Mouse (Mus musculus) hindbrain, embryonic 14.5 days (tissue): ENCODE results near the gene Zfp689. TPM values are rescaled to one million over a fixed set of nuclear protein-coding genes. Genes with fewer than 3 reads are reported as not detected.

ENCODE experiments used
- ATAC-seq: fragments of 200-750 bp; cut with Nextera tagmentation; 2 replicates; pipeline ENCODE4 v1.8.0; 2017; ENCODE audit warnings: moderate number of reproducible peaks, mild to moderate bottlenecking, moderate TSS enrichment, moderate library complexity; ENCODE audit not compliant: low FRiP score
- DNase-seq: peaks from one replicate; pipeline ENCODE4 v3.0.0-alpha.2; 2015; ENCODE audit warnings: low spot score
- H3K27ac ChIP-seq: fragments of 300-500 bp; sonication (generic); 2 replicates; pipeline ENCODE4 v1.5.1; 2014; ENCODE audit warnings: mild to moderate bottlenecking, moderate library complexity
- H3K27me3 ChIP-seq: fragments of 300-500 bp; sonication (generic); 2 replicates; pipeline ENCODE4 v1.6.1; 2014; ENCODE audit warnings: mild to moderate bottlenecking, low read length, mixed read lengths; ENCODE audit not compliant: control insufficient read depth, insufficient read depth
- H3K36me3 ChIP-seq: fragments of 300-500 bp; sonication (generic); replicated peaks from 2 replicates; pipeline ENCODE4 v1.6.1; 2014; ENCODE audit not compliant: control insufficient read depth, insufficient read depth
- H3K4me1 ChIP-seq: fragments of 300-500 bp; sonication (generic); replicated peaks from 2 replicates; pipeline ENCODE4 v1.6.1; 2014; ENCODE audit warnings: antibody characterized with exemption, low read length, mixed read lengths; ENCODE audit not compliant: control insufficient read depth, insufficient read depth
- H3K4me2 ChIP-seq: fragments of 300-500 bp; sonication (generic); replicated peaks from 2 replicates; pipeline ENCODE4 v1.6.1; 2014; ENCODE audit warnings: mild to moderate bottlenecking, moderate library complexity
- H3K4me3 ChIP-seq: fragments of 300-500 bp; sonication (generic); replicated peaks from 2 replicates; pipeline ENCODE4 v1.5.1; 2014; ENCODE audit warnings: mild to moderate bottlenecking, low read length
- H3K9ac ChIP-seq: fragments of 300-500 bp; sonication (generic); 2 replicates; pipeline ENCODE4 v1.6.1; 2014
- H3K9me3 ChIP-seq: fragments of 300-500 bp; sonication (generic); 2 replicates; pipeline ENCODE4 v1.6.1; 2016; ENCODE audit warnings: low read length; ENCODE audit not compliant: control insufficient read depth
- WGBS: fragments of 180-500 bp; shearing (Covaris S2); extraction: QIAGEN DNeasy Blood & Tissue Kit; methylation state at CpG from one replicate; pipeline ENCODE4 v1.1.7; 2014; 5-methylcytosine and 5-hydroxymethylcytosine counted together
- microRNA-seq: library from miRNA; unstranded; fragments of <30 nt; microRNA quantifications from one replicate; pipeline ENCODE4, GENCODE M21; 2016
- polyA plus RNA-seq: library from polyadenylated mRNA; unstranded; fragments of >200 nt; fragmentation: Nextera tagmentation; extraction: Ambion mirVana; gene quantifications from 2 replicates; pipeline ENCODE4 v1.2.1, GENCODE M21; 2014

Zfp689 gene
- polyA plus RNA-seq, 1 experiment from 2014 or later = 12.9 TPM

DNA sequence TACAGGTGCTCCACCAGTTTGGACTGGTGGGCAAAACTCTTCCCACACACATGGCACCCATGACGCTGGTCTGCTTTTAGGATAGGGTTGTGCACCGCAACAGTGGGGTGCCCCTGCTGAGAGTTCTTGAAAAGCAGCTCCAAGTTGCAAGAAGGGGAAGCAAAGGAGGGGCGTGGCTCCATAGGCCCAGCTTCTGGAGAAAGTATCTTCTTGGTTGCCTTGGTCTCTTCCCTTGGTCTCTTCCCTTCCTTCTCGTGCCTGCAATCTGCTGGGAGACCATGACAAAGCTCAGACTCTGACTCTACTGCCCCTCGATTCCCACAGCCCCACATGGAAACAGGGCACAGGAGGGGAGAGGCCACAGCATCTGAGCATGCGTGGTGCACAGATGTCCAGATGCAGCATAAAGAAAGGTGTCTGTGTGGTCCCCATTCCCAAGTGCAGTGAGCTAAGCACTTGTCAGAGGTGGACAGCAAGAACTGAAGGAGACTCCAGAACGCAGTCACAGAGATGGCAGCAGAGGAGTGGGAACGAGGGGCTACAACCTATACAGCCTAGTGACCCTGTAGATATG is 56.6 kb downstream of the Zfp689 start:
- no peak for DNase-seq
- peaks cover 14% of the 10 kb centered on the region for H3K4me1 ChIP-seq
- H3K4me2 ChIP-seq = peak overlapping the region; percentile 60
- no peaks in the 10 kb centered on the region for H3K27me3 ChIP-seq
- 86% methylated on average over 8 of the region's 8 CpGs for WGBS
- H3K27ac ChIP-seq = 0 out of 2 replicates have a peak overlapping the region, but pooled peaks have one; percentile 92
- H3K4me3 ChIP-seq = peak overlapping the region; percentile 75
- no peaks in the 10 kb centered on the region for H3K9me3 ChIP-seq
- no peak for ATAC-seq
- H3K9ac ChIP-seq = peak overlapping the region; percentile 94
- H3K36me3 ChIP-seq = no peaks in the 10 kb centered on the region; the same call in 1 of the 2 replicates

Small RNAs within 50 kb of the gene (microRNA-seq; reads per million reads assigned to microRNA genes)
- gene Gm47278 (not detected), gene Mir7060 (0.81 reads per million)

Other genes starting within 250 kb of the Zfp689 start
- 24.6 and 33.0 TPM in 2 replicates for gene Tbc1d10b, start 240.7 kb downstream of the Zfp689 start, polyA plus RNA-seq
- gene Mylpf, start 240.3 kb downstream of the Zfp689 start, polyA plus RNA-seq = 2.2 and 2.8 TPM in 2 replicates
- 25.0 TPM in 2 replicates for gene Zfp553, start 216.1 kb downstream of the Zfp689 start, polyA plus RNA-seq
- gene Sept1, start 216.0 kb downstream of the Zfp689 start, polyA plus RNA-seq = 8.3 and 9.2 TPM in 2 replicates
- 63.4 and 63.5 TPM in 2 replicates for gene Zfp771, start 204.9 kb downstream of the Zfp689 start, polyA plus RNA-seq
- 119 and 126 TPM in 2 replicates for gene Dctpp1, start 188.4 kb downstream of the Zfp689 start, polyA plus RNA-seq
- gene Sephs2, start 175.1 kb downstream of the Zfp689 start, polyA plus RNA-seq = 76.3 and 80.6 TPM in 2 replicates
- 0.12 and 0.46 TPM in 2 replicates for gene Itgal, start 152.9 kb downstream of the Zfp689 start, polyA plus RNA-seq
- 4.8 and 6.1 TPM in 2 replicates for gene Zfp768, start 103.6 kb downstream of the Zfp689 start, polyA plus RNA-seq
- 8.2 and 8.5 TPM in 2 replicates for gene Zfp747, start 73.1 kb downstream of the Zfp689 start, polyA plus RNA-seq
- gene 9130019O22Rik, start 62.0 kb downstream of the Zfp689 start, polyA plus RNA-seq = 4.5 and 5.7 TPM in 2 replicates
- gene E430018J23Rik, start 55.5 kb downstream of the Zfp689 start, polyA plus RNA-seq = 6.1 and 6.4 TPM in 2 replicates
- gene Zfp764, start 42.3 kb downstream of the Zfp689 start, polyA plus RNA-seq = 4.2 and 5.3 TPM in 2 replicates
- 25.6 and 31.6 TPM in 2 replicates for gene Zfp688, start 27.1 kb downstream of the Zfp689 start, polyA plus RNA-seq
- gene Prr14, start 10.5 kb upstream of the Zfp689 start, polyA plus RNA-seq = 36.1 and 37.5 TPM in 2 replicates
- gene Fbrs, start 30.0 kb upstream of the Zfp689 start, polyA plus RNA-seq = 13.6 and 15.3 TPM in 2 replicates
- 62.1 and 67.3 TPM in 2 replicates for gene Srcap, start 62.8 kb upstream of the Zfp689 start, polyA plus RNA-seq
- 15.6 TPM in 2 replicates for gene Gm42715, start 70.4 kb upstream of the Zfp689 start, polyA plus RNA-seq
- 7.1 and 10.3 TPM in 2 replicates for gene Tmem265, start 112.2 kb upstream of the Zfp689 start, polyA plus RNA-seq
- gene Phkg2, start 124.2 kb upstream of the Zfp689 start, polyA plus RNA-seq = 53.5 and 64.3 TPM in 2 replicates
- 9.2 and 9.8 TPM in 2 replicates for gene Ccdc189, start 139.4 kb upstream of the Zfp689 start, polyA plus RNA-seq
- 37.4 and 40.6 TPM in 2 replicates for gene Rnf40, start 139.6 kb upstream of the Zfp689 start, polyA plus RNA-seq
- 22.2 and 22.9 TPM in 2 replicates for gene Zfp629, start 166.6 kb upstream of the Zfp689 start, polyA plus RNA-seq